Mouse (Mus musculus): ENCODE data around the gene Tenm4. TPM values are rescaled to one million over a fixed set of nuclear protein-coding genes. Genes with fewer than 3 reads are reported as not detected.

Tenm4 gene
- total and polyA plus RNA-seq, 3 experiments: 9.2 to 15.2 TPM; not detected in 1

GRCm38 (mm10) chr7:96474560-96475089 lies 303.6 kb downstream of the Tenm4 start:
- Histone ChIP-seq H3K4me3 (ENCODE audit: control insufficient read depth in 1 of 2, insufficient read depth in 1 of 2, low read depth in 2 of 2, low read length in 2 of 2) (no peak overlapping the region), H3K4me1 (ENCODE audit: control insufficient read depth in 1 of 2, insufficient read depth in 2 of 2, low read length in 2 of 2) (no peaks in the 10 kb centered on the region), H3K79me2 (ENCODE audit: control insufficient read depth, insufficient read depth, low read length, poor library complexity) (no peaks in the 10 kb centered on the region), H3K27me3 (ENCODE audit: control insufficient read depth in 1 of 2, insufficient read depth in 2 of 2, low read length in 2 of 2) (no peaks in the 10 kb centered on the region), H3K27ac (ENCODE audit: control insufficient read depth, low read depth, low read length) (no peak overlapping the region), H3K9me3 (replicated peaks; ENCODE audit: insufficient read depth, low read length) (no peaks in the 10 kb centered on the region), H3K9ac (ENCODE audit: control insufficient read depth, low read depth, low read length, poor library complexity, severe bottlenecking) (no peak overlapping the region), H3K36me3 (ENCODE audit: control insufficient read depth in 1 of 2, insufficient read depth in 2 of 2, low read length in 2 of 2) (no peaks in the 10 kb centered on the region)
- TF ChIP-seq RAD21 (IDR thresholded peaks at IDR 0.05; ENCODE audit: low read depth, low read length): no peak
- TF ChIP-seq EP300 (IDR thresholded peaks at IDR 0.05; ENCODE audit: low read depth in 1 of 2, low read length in 2 of 2): no peak
- no peak for TF ChIP-seq MAFK (IDR thresholded peaks at IDR 0.05; ENCODE audit: borderline replicate concordance, low read depth, low read length)
- no peak for TF ChIP-seq TBP (IDR thresholded peaks at IDR 0.05; ENCODE audit: low read depth, low read length)
- no peak for TF ChIP-seq JUND (IDR thresholded peaks at IDR 0.05; ENCODE audit: low read depth, low read length)
- TF ChIP-seq TCF12 (IDR thresholded peaks at IDR 0.05; ENCODE audit: low read depth, low read length): no peak
- TF ChIP-seq ELF1 (IDR thresholded peaks at IDR 0.05; ENCODE audit: low read depth, low read length): no peak
- no peak for TF ChIP-seq ZNF384 (IDR thresholded peaks at IDR 0.05; ENCODE audit: low read depth, low read length)
- TF ChIP-seq MXI1 (IDR thresholded peaks at IDR 0.05; ENCODE audit: low read depth, low read length): no peak
- no peak for TF ChIP-seq NRF1 (IDR thresholded peaks at IDR 0.05; ENCODE audit: insufficient read depth, low read depth, low read length, poor library complexity, severe bottlenecking)
- no peak for DNase-seq (ENCODE audit: low read depth, low spot score)

DNA sequence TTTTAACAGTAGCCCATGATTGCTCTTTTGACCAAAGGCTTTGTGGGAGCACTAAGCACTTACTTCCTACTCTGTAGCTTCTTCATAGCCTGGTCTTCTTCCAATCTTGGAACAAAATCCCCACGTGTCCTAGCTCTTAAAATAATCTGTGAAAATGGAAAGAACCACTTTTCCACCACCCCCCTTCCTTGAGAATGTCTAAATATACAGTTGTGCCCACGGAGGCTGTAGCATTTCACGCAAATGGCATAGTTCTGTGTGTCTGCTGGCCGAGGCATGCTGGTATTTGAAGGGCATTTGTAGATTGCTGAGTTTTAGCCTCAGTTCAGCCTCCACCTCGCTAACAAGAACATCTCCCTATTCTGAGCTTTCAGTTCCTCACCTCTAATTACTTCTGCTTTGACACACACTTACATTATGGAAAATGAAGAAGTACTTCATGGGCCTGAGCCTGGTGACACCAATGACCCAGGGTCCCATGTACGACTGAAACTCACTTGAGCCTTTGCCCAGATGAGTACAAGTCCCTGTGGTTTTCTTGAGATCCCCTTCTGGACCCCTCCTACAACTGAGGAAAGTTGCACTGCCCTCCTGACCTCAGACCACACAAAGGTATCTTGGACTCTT lies 306.1 kb downstream of the Tenm4 start:
- no peak overlapping the region for H3K27ac ChIP-seq (ENCODE audit: control insufficient read depth, low read depth, low read length)
- no peak overlapping the region for H3K4me3 ChIP-seq (ENCODE audit: control insufficient read depth in 1 of 2, insufficient read depth in 1 of 2, low read depth in 2 of 2, low read length in 2 of 2)
- no peaks in the 10 kb centered on the region for H3K36me3 ChIP-seq (ENCODE audit: control insufficient read depth in 1 of 2, insufficient read depth in 2 of 2, low read length in 2 of 2)
- H3K79me2 ChIP-seq (ENCODE audit: control insufficient read depth, insufficient read depth, low read length, poor library complexity): no peaks in the 10 kb centered on the region
- no peaks in the 10 kb centered on the region for H3K4me1 ChIP-seq (ENCODE audit: control insufficient read depth in 1 of 2, insufficient read depth in 2 of 2, low read length in 2 of 2)
- no peaks in the 10 kb centered on the region for H3K9me3 ChIP-seq (replicated peaks; ENCODE audit: insufficient read depth, low read length)
- TF ChIP-seq MAZ (IDR thresholded peaks at IDR 0.05; ENCODE audit: low read depth, low read length) (no peak), POLR2A (IDR thresholded peaks at IDR 0.05; ENCODE audit: control insufficient read depth in 1 of 2, insufficient read depth in 1 of 2, low read depth in 1 of 2, low read length in 2 of 2, poor library complexity in 1 of 2) (no peak), HCFC1 (IDR thresholded peaks at IDR 0.05; ENCODE audit: low read depth, low read length) (no peak), RAD21 (IDR thresholded peaks at IDR 0.05; ENCODE audit: low read depth, low read length) (no peak), SIN3A (IDR thresholded peaks at IDR 0.05; ENCODE audit: low read length) (no peak), UBTF (IDR thresholded peaks at IDR 0.05; ENCODE audit: borderline replicate concordance, insufficient read depth, low read depth, low read length) (no peak), ZMIZ1 (IDR thresholded peaks at IDR 0.05; ENCODE audit: low read depth, low read length) (no peak), KAT2A (conservative IDR thresholded peaks at IDR 0.05; ENCODE audit: low read depth, low read length) (no peak), EP300 (IDR thresholded peaks at IDR 0.05; ENCODE audit: low read depth in 1 of 2, low read length in 2 of 2) (no peak), POLR2AphosphoS2 (IDR thresholded peaks at IDR 0.05; ENCODE audit: low read length) (no peak), GATA1 (IDR thresholded peaks at IDR 0.05; ENCODE audit: low read depth, low read length) (no peak), MAX (IDR thresholded peaks at IDR 0.05; ENCODE audit: low read length) (no peak), CHD1 (IDR thresholded peaks at IDR 0.05; ENCODE audit: low read depth, low read length) (no peak), ZKSCAN1 (IDR thresholded peaks at IDR 0.05; ENCODE audit: low read depth, low read length) (no peak), POLR2AphosphoS5 (IDR thresholded peaks at IDR 0.05; ENCODE audit: borderline replicate concordance, low read depth, low read length) (no peak), USF1 (IDR thresholded peaks at IDR 0.05; ENCODE audit: low read depth, low read length) (no peak), RCOR1 (IDR thresholded peaks at IDR 0.05; ENCODE audit: low read depth, low read length) (no peak), E2F4 (IDR thresholded peaks at IDR 0.05; ENCODE audit: borderline replicate concordance, low read depth, low read length) (no peak), SMC3 (IDR thresholded peaks at IDR 0.05; ENCODE audit: low read depth, low read length) (no peak), GABPA (IDR thresholded peaks at IDR 0.05; ENCODE audit: low read depth, low read length) (no peak)
- no peak for DNase-seq (ENCODE audit: low read depth, low spot score)
- no peak overlapping the region for H3K9ac ChIP-seq (ENCODE audit: control insufficient read depth, low read depth, low read length, poor library complexity, severe bottlenecking)
- no peaks in the 10 kb centered on the region for H3K27me3 ChIP-seq (ENCODE audit: control insufficient read depth in 1 of 2, insufficient read depth in 2 of 2, low read length in 2 of 2)
